Mouse (Mus musculus): ENCODE measurements around the gene Tnrc6c.

GRCm38 (mm10) chr11:117780582-117781111 is 126.6 kb downstream of the Tnrc6c start:
- TF ChIP-seq GATA1 (IDR thresholded peaks at IDR 0.05; ENCODE audit: borderline replicate concordance, low read length) (no peak), FLI1 (IDR thresholded peaks at IDR 0.05; ENCODE audit: low read length) (no peak)
